Mouse (Mus musculus) kidney, adult 2 months (tissue): Measurements from ENCODE around the gene Cby3. TPM values are rescaled to one million over a fixed set of nuclear protein-coding genes. Genes with fewer than 3 reads are reported as not detected.
"Not testable (repeated sequence)": the region's sequence is repeated elsewhere in the genome, so short reads cannot be mapped to it uniquely, and the experiment has no call there.

Source experiments
- DNase-seq: peaks from one replicate; pipeline ENCODE4 v3.0.0; 2021
- H3K27ac ChIP-seq: fragments of 200-500 bp; 2 replicates; pipeline ENCODE4 v1.5.1; 2012; ENCODE audit warnings: low read depth, low read length, control low read depth, inconsistent platforms; ENCODE audit not compliant: insufficient read depth
- H3K27me3 ChIP-seq: fragments of 200-500 bp; replicated peaks from 2 replicates; pipeline ENCODE4 v1.6.1; 2012; ENCODE audit warnings: mild to moderate bottlenecking, moderate library complexity, low read length, inconsistent platforms; ENCODE audit not compliant: control insufficient read depth, insufficient read depth
- H3K36me3 ChIP-seq: fragments of 200-500 bp; 2 replicates; pipeline ENCODE4 v1.6.1; 2012; ENCODE audit warnings: mild to moderate bottlenecking, moderate library complexity, low read length, inconsistent platforms; ENCODE audit not compliant: control insufficient read depth, insufficient read depth
- H3K4me1 ChIP-seq: fragments of 200-500 bp; 2 replicates; pipeline ENCODE4 v1.6.1; 2011; ENCODE audit warnings: low read length; ENCODE audit not compliant: control insufficient read depth, insufficient read depth
- H3K4me3 ChIP-seq: fragments of 200-500 bp; 2 replicates; pipeline ENCODE4 v1.5.1; 2011; ENCODE audit warnings: mild to moderate bottlenecking, low read depth, low read length, control low read depth; ENCODE audit not compliant: insufficient read depth
- CTCF ChIP-seq: fragments of 200-500 bp; conservative IDR thresholded peaks from 2 replicates; pipeline ENCODE4 v1.5.1; 2011; ENCODE audit warnings: low read depth, mild to moderate bottlenecking, control low read depth, low read length, moderate library complexity, mixed read lengths; ENCODE audit not compliant: insufficient read depth, insufficient read length
- POLR2A ChIP-seq: fragments of 200-500 bp; IDR thresholded peaks from one replicate; pipeline ENCODE4 v1.6.1; 2011; ENCODE audit warnings: low read depth, low read length, control low read depth
- WGBS: fragments of 180-500 bp; shearing (Covaris S2); methylation state at CpG from one replicate; pipeline ENCODE4 v1.1.7; 2018; 5-methylcytosine and 5-hydroxymethylcytosine counted together
- polyA plus RNA-seq: library from polyadenylated mRNA; depleted of rRNA; stranded (reverse); fragments of >200 nt; gene quantifications from 2 replicates; pipeline ENCODE4 v1.2.3, GENCODE M21; 2012; rRNA removed

The Cby3 gene
- 1.3 TPM in 2 replicates for polyA plus RNA-seq

DNA sequence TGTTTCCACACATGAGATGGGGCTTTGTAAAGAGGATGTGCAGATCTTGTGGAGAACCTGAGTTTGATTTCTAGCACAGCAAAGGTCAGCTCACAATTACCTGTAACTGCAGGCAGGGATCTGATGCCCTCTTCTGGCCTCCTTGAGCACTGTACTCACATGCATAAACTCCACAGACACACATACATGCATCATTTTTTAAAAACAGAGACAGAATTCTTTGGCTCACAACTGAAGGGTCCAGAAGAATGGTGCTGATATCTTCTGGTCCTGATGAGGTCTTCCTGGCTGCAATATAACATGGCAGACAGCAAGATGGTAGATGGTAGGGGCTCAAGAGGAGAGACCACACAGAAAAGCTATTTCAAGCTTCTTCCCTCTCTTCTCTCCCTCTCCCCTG, at the start of gene Cby3:
Gene Cby3 (plus strand): TSS at position 301 of the 400 bp plus-strand sequence.
- Histone ChIP-seq H3K4me3 (no peak within 1 kb of the TSS), H3K27ac (peak within 1 kb of the TSS; percentile 93), H3K36me3 (no peaks in the 10 kb centered on the region), H3K4me1 (peaks cover 21% of the 10 kb centered on the region), H3K27me3 (no peaks in the 10 kb centered on the region)
- no peak for DNase-seq
- TF ChIP-seq POLR2A (no peak), CTCF (peak; percentile 31)

DNA sequence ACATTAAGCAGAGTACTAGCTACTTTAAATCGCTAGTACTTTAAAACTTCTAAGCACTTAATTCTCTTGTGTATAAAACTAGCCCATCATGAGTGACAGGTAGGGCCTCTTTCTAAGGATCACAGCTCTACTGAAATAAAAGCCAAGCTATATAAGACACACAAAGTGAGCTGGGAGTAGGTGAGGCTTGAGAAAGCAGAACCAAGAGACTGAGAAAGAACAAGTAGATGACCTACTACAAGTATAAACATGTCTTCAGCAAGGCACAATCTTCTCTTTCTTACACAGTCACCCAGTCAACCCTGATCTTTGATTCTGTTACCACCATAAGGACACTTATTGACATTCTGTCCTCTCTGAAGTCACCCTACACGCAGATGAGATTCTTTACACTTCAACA, 41.5 kb upstream of the Cby3 start:
- Histone ChIP-seq H3K27me3 (no peaks in the 10 kb centered on the region), H3K36me3 (peaks cover 4% of the 10 kb centered on the region), H3K27ac (no peak overlapping the region), H3K4me3 (no peak overlapping the region), H3K4me1 (no peaks in the 10 kb centered on the region)
- 70% methylated on average over 2 of the region's 2 CpGs for WGBS
- DNase-seq: no peak
- TF ChIP-seq CTCF: no peak
- no peak for TF ChIP-seq POLR2A

- H3K4me3 ChIP-seq, H3K27ac ChIP-seq, H3K36me3 ChIP-seq, DNase-seq, H3K4me1 ChIP-seq, H3K27me3 ChIP-seq: not testable (repeated sequence)
- 75% methylated on average over 4 of the region's 4 CpGs for WGBS
Measured at GRCm38 (mm10) chr11:50319343-50319742, 34.9 kb upstream of the Cby3 start.

DNA sequence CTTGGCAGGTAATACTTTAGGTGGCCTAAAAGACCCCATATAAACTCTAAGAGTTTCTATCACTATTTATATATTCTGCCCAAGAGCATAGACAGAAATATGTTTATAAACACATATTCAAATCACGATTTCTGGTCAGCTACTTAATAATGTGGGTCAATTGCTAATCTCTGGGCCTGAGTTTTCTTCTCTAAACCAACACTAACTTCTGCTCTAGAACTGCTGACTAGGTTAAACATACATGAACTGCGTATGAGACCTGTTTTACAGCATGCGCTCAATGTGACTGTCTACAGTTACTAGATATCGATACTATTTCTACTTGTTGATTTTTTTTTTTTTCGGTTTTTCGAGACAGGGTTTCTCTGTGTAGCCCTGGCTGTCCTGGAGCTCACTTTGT, 33.0 kb upstream of the Cby3 start:
- TF ChIP-seq CTCF: no peak
- TF ChIP-seq POLR2A: no peak
- Histone ChIP-seq H3K4me3 (no peak overlapping the region), H3K27ac (no peak overlapping the region), H3K4me1 (peaks cover 6% of the 10 kb centered on the region; the same call in 1 of the 2 replicates), H3K27me3 (no peaks in the 10 kb centered on the region), H3K36me3 (no peaks in the 10 kb centered on the region)
- DNase-seq: no peak
- 83% methylated on average over 6 of the region's 6 CpGs for WGBS

DNA sequence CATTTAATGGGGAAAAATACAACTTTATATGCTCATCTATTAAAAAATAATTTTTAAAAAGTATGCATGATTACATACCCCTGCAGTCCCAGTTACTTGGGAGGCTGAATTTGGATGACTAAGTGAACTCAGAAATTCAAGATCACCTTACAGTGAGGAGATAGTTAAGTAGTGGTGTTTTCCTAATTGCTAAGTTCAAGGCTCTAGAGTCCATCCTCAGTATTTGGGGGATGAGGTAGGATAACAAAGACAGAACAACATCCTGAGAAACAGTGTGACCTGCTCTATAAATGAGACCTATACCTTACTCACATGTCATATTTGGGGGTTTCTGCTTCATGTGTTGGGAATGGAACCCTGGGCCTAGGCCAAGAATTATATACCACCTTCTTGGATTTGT, 31.9 kb upstream of the Cby3 start:
- no peak overlapping the region for H3K4me3 ChIP-seq
- no peaks in the 10 kb centered on the region for H3K36me3 ChIP-seq
- H3K27ac ChIP-seq: no peak overlapping the region
- TF ChIP-seq CTCF (no peak), POLR2A (no peak)
- DNase-seq: no peak
- no peaks in the 10 kb centered on the region for H3K27me3 ChIP-seq
- H3K4me1 ChIP-seq: peaks cover 6% of the 10 kb centered on the region; the same call in 1 of the 2 replicates

- H3K27ac ChIP-seq: no peak overlapping the region
- H3K4me3 ChIP-seq: no peak overlapping the region; the same call in 1 of the 2 replicates
Measured at GRCm38 (mm10) chr11:50323843-50324242, 30.4 kb upstream of the Cby3 start.

DNA sequence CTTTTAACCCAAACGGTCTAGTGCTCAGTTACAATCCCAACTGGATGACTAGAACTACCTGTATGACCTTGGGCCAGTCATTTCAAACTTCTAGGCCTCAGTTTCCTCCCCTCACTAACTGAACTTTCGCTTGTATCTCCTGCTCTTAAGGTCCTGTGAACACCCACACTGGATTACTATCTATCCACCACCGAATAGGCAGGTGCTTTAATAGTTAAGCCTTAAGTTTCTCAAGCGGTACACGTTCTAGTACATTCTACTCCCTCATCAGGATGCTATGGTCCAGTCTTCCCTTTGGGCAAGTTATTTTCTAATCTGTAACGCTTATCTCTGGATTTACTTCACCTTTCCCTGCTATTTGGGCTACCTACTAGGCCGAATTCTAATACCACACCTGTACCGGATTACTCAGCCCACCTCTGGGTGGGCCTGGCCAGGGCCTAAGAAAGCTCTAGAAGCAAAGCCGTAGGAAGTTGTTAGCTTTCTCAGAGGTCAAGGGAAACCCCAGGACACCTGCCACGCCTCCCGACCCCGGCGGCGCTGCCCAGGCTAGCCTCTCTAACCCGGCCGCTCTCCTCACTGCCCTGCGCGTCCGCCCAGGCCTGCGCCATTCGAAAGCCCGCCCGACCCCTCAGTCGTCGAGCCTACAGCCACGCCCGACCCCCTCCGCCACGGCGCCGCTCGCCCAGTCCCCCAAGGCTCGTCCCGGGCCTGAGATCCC, 29.4 kb upstream of the Cby3 start:
- H3K27ac ChIP-seq: peak overlapping the region; percentile 78

More at GRCm38 (mm10) chr11:50323843-50324242, 30.4 kb upstream of the Cby3 start:
- no peaks in the 10 kb centered on the region for H3K27me3 ChIP-seq
- peaks cover 6% of the 10 kb centered on the region; the same call in 1 of the 2 replicates for H3K4me1 ChIP-seq
- no peak for DNase-seq
- 7% methylated on average over 1 of the region's 1 CpGs for WGBS
- no peak for TF ChIP-seq POLR2A
- TF ChIP-seq CTCF: no peak
- H3K36me3 ChIP-seq: no peaks in the 10 kb centered on the region

More for the DNA sequence above, 29.4 kb upstream of the Cby3 start:
- Histone ChIP-seq H3K36me3 (no peaks in the 10 kb centered on the region), H3K27me3 (no peaks in the 10 kb centered on the region), H3K4me1 (peaks cover 6% of the 10 kb centered on the region; the same call in 1 of the 2 replicates), H3K4me3 (peak overlapping the region; percentile 85)
- TF ChIP-seq CTCF (no peak), POLR2A (no peak)
- DNase-seq: no peak
- 1% methylated on average over 34 of the region's 34 CpGs for WGBS
